Mouse (Mus musculus) heart, embryonic 10.5 days (tissue): ENCODE data around the gene Eif4a3. TPM values are rescaled to one million over a fixed set of nuclear protein-coding genes. Genes with fewer than 3 reads are reported as not detected.
"Not testable (repeated sequence)": the region's sequence is repeated elsewhere in the genome, so short reads cannot be mapped to it uniquely, and the experiment has no call there.

Source experiments
- DNase-seq: peaks from one replicate; pipeline ENCODE4 v3.0.0-alpha.2; 2017; ENCODE audit warnings: low spot score
- H3K27ac ChIP-seq: fragments of 300-500 bp; sonication (generic); 2 replicates; pipeline ENCODE4 v1.5.1; 2016; ENCODE audit warnings: mild to moderate bottlenecking
- H3K27me3 ChIP-seq: fragments of 300-500 bp; sonication (generic); 2 replicates; pipeline ENCODE4 v1.6.1; 2016; ENCODE audit warnings: mild to moderate bottlenecking; ENCODE audit not compliant: poor library complexity, insufficient read depth, severe bottlenecking
- H3K36me3 ChIP-seq: fragments of 300-500 bp; sonication (generic); 2 replicates; pipeline ENCODE4 v1.6.1; 2016; ENCODE audit warnings: mild to moderate bottlenecking, moderate library complexity
- H3K4me1 ChIP-seq: fragments of 300-500 bp; sonication (generic); 2 replicates; pipeline ENCODE4 v1.6.1; 2016; ENCODE audit warnings: mild to moderate bottlenecking
- H3K4me3 ChIP-seq: fragments of 300-500 bp; sonication (generic); 2 replicates; pipeline ENCODE4 v1.5.1; 2016; ENCODE audit warnings: mild to moderate bottlenecking, moderate library complexity
- H3K9me3 ChIP-seq: fragments of 300-500 bp; sonication (generic); 2 replicates; pipeline ENCODE4 v1.6.1; 2016; ENCODE audit warnings: mild to moderate bottlenecking, moderate library complexity
- WGBS: fragments of 180-500 bp; shearing (Covaris S2); methylation state at CpG from one replicate; pipeline ENCODE4 v1.1.7; 2016; 5-methylcytosine and 5-hydroxymethylcytosine counted together
- polyA plus RNA-seq: library from polyadenylated mRNA; unstranded; fragments of >200 nt; fragmentation: Nextera tagmentation; extraction: Ambion mirVana; gene quantifications from 2 replicates; pipeline ENCODE4 v1.2.1, GENCODE M21; 2016

The Eif4a3 gene
- polyA plus RNA-seq, 1 experiment from 2014 or later, result 405 TPM

GRCm38 (mm10) chr11:119314252-119314936, 14.5 kb upstream of the Eif4a3 start:
- DNase-seq, result no peak
- no peaks in the 10 kb centered on the region for H3K9me3 ChIP-seq
- peaks cover 20% of the 10 kb centered on the region; the same call in 1 of the 2 replicates for H3K4me1 ChIP-seq
- 75% methylated on average over 17 of the region's 17 CpGs for WGBS
- H3K27ac ChIP-seq, result no peak overlapping the region
- peaks cover 18% of the 10 kb centered on the region; the same call in 1 of the 2 replicates for H3K27me3 ChIP-seq
- H3K36me3 ChIP-seq, result no peaks in the 10 kb centered on the region
- H3K4me3 ChIP-seq, result no peak overlapping the region

GRCm38 (mm10) chr11:119310621-119311020, 10.7 kb upstream of the Eif4a3 start:
- Histone ChIP-seq H3K4me1 (peaks cover 44% of the 10 kb centered on the region), H3K27me3 (peaks cover 18% of the 10 kb centered on the region; the same call in 1 of the 2 replicates), H3K36me3 (no peaks in the 10 kb centered on the region), H3K27ac (no peak overlapping the region), H3K4me3 (no peak overlapping the region), H3K9me3 (no peaks in the 10 kb centered on the region)
- 15% methylated on average over 10 of the region's 10 CpGs for whole genome bisulfite sequencing
- no peak for DNase-seq

- 24% methylated on average over 11 of the region's 11 CpGs for WGBS
- peak overlapping the region; percentile 10; the same call in 1 of the 2 replicates for H3K4me3 ChIP-seq
- peaks cover 44% of the 10 kb centered on the region for H3K4me1 ChIP-seq
- peaks cover 27% of the 10 kb centered on the region for H3K27me3 ChIP-seq
- H3K36me3 ChIP-seq, result no peaks in the 10 kb centered on the region
- H3K9me3 ChIP-seq, result no peaks in the 10 kb centered on the region
- DNase-seq, result no peak
- peak overlapping the region; percentile 87 for H3K27ac ChIP-seq
Observed at GRCm38 (mm10) chr11:119307916-119308315, 8.0 kb upstream of the Eif4a3 start.

- no peaks in the 10 kb centered on the region for H3K36me3 ChIP-seq
- H3K27me3 ChIP-seq, result peaks cover 27% of the 10 kb centered on the region
- WGBS, result 54% methylated on average over 1 of the region's 1 CpGs
- peaks cover 44% of the 10 kb centered on the region for H3K4me1 ChIP-seq
- peak within 1 kb of the TSS; percentile 87 for H3K27ac ChIP-seq
- no peaks in the 10 kb centered on the region for H3K9me3 ChIP-seq
- H3K4me3 ChIP-seq, result peak within 1 kb of the TSS; percentile 10; the same call in 1 of the 2 replicates
- DNase-seq, result no peak
Observed at GRCm38 (mm10) chr11:119307658-119307867, 7.7 kb upstream of the Eif4a3 start, which contains the start of gene Card14. Gene Card14 (plus strand): TSS chr11:119307768.

- no peak for DNase-seq
- peak overlapping the region; percentile 87 for H3K27ac ChIP-seq
Observed at GRCm38 (mm10) chr11:119306762-119307657, 7.1 kb upstream of the Eif4a3 start.

GRCm38 (mm10) chr11:119304904-119305712, 5.2 kb upstream of the Eif4a3 start:
- 35% methylated on average over 16 of the region's 16 CpGs for WGBS
- no peak overlapping the region for H3K4me3 ChIP-seq
- no peak for DNase-seq
- peaks cover 41% of the 10 kb centered on the region for H3K4me1 ChIP-seq
- H3K36me3 ChIP-seq, result no peaks in the 10 kb centered on the region
- H3K27ac ChIP-seq, result 0 out of 2 replicates have a peak overlapping the region, but pooled peaks have one; percentile 12
- peaks cover 21% of the 10 kb centered on the region for H3K27me3 ChIP-seq
- H3K9me3 ChIP-seq, result no peaks in the 10 kb centered on the region

More at GRCm38 (mm10) chr11:119306762-119307657, 7.1 kb upstream of the Eif4a3 start:
- Histone ChIP-seq H3K27me3 (peaks cover 27% of the 10 kb centered on the region), H3K4me3 (peak overlapping the region; percentile 10; the same call in 1 of the 2 replicates), H3K36me3 (no peaks in the 10 kb centered on the region), H3K9me3 (no peaks in the 10 kb centered on the region), H3K4me1 (peaks cover 44% of the 10 kb centered on the region)
- WGBS, result 46% methylated on average over 13 of the region's 13 CpGs

- Histone ChIP-seq H3K9me3 (no peaks in the 10 kb centered on the region), H3K27ac (no peak overlapping the region), H3K4me3 (peak overlapping the region; percentile 83), H3K36me3 (peaks cover 22% of the 10 kb centered on the region), H3K4me1 (peaks cover 24% of the 10 kb centered on the region), H3K27me3 (peaks cover 21% of the 10 kb centered on the region)
- DNase-seq, result no peak
- WGBS, result 27% methylated on average over 2 of the region's 2 CpGs
Observed at GRCm38 (mm10) chr11:119300986-119301385, 1.1 kb upstream of the Eif4a3 start.

GRCm38 (mm10) chr11:119300246-119300935, 502 bp upstream of the Eif4a3 start:
- peak overlapping the region; percentile 93 for H3K27ac ChIP-seq
- no peak for DNase-seq
- peaks cover 21% of the 10 kb centered on the region for H3K27me3 ChIP-seq
- H3K36me3 ChIP-seq, result peaks cover 28% of the 10 kb centered on the region
- no peaks in the 10 kb centered on the region for H3K9me3 ChIP-seq
- peak overlapping the region; percentile 83 for H3K4me3 ChIP-seq
- H3K4me1 ChIP-seq, result peaks cover 19% of the 10 kb centered on the region
- WGBS, result 2% methylated on average over 31 of the region's 31 CpGs

- H3K4me3 ChIP-seq, result peak overlapping the region; percentile 83
- peaks cover 9% of the 10 kb centered on the region for H3K27me3 ChIP-seq
- peaks cover 14% of the 10 kb centered on the region for H3K4me1 ChIP-seq
- DNase-seq, result no peak
- no peaks in the 10 kb centered on the region for H3K9me3 ChIP-seq
- WGBS, result 12% methylated on average over 7 of the region's 7 CpGs
- H3K27ac ChIP-seq, result peak overlapping the region; percentile 93
- H3K36me3 ChIP-seq, result peaks cover 43% of the 10 kb centered on the region
Observed at GRCm38 (mm10) chr11:119298917-119299316, 972 bp downstream of the Eif4a3 start.

GRCm38 (mm10) chr11:119297996-119298395, 1.9 kb downstream of the Eif4a3 start:
- no peak for DNase-seq
- Histone ChIP-seq H3K36me3 (peaks cover 52% of the 10 kb centered on the region), H3K27me3 (no peaks in the 10 kb centered on the region; the same call in 1 of the 2 replicates), H3K4me1 (peaks cover 14% of the 10 kb centered on the region), H3K27ac (no peak overlapping the region), H3K4me3 (peak overlapping the region; percentile 83; the same call in 1 of the 2 replicates), H3K9me3 (no peaks in the 10 kb centered on the region)
- 82% methylated on average over 6 of the region's 6 CpGs for WGBS

GRCm38 (mm10) chr11:119292861-119293260, 7.0 kb downstream of the Eif4a3 start:
- H3K4me3 ChIP-seq, H3K27me3 ChIP-seq, H3K9me3 ChIP-seq, H3K27ac ChIP-seq, H3K4me1 ChIP-seq, DNase-seq: not testable (repeated sequence)
- H3K36me3 ChIP-seq, result peaks cover 98% of the 10 kb centered on the region
- WGBS, result 90% methylated on average over 8 of the region's 8 CpGs
